Mouse (Mus musculus): ENCODE data around the gene Nfic. TPM values are rescaled to one million over a fixed set of nuclear protein-coding genes. Genes with fewer than 3 reads are reported as not detected.
A peak's percentile ranks its signal among the peaks of the same experiment; 100 is the strongest.

Nfic gene
- total RNA-seq (2021) = 100 to 1,000 TPM; 262 to 320 TPM
- long read RNA-seq, experiment 1, full-length matches to known transcripts = 45 of 121 reads
- long read RNA-seq, experiment 1, partial matches to known transcripts = 9 of 121 reads
- long read RNA-seq, experiment 1, other reads (novel, unspliced or antisense) = 67 of 121 reads
- long read RNA-seq, experiment 2, full-length matches to known transcripts = 54 of 141 reads
- long read RNA-seq, experiment 2, partial matches to known transcripts = 12 of 141 reads
- long read RNA-seq, experiment 2, other reads (novel, unspliced or antisense) = 75 of 141 reads

DNA sequence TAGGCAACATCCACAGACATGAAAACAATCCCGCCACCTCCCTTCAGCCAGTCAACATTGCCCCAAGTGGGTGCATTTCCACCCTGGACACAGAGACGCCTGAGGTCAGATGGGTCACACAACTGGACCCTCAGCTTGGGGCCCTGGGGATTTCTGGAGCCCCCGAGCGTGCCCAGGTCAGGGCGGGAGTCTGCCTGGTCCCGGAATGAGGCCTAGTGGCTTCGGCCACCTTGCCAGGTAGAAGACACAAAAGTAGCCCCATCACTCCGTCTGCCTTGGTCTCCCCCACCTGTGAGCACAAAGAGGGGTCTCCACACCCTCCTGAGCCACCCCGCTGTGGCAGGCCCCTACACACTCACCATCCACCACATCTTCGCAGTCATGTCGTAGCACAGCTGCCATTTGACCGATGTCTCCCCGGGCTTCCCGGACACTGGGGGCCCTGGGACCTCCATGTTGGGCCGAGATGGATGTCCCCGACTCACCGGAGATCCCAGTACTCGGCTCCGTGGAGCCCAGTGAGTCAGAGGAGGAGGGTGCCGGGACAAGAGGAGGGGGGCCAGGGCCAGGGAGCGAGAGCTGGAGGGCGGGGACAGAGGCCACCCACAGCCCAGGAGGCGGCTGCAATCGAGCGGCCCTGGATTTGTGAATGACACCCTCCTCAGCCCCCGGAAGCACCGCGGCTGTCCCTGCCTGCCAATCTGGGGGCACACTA lies at the start of gene Nfic:
TSS of gene Nfic (minus strand) at position 455 of the 715 bp plus-strand sequence.
- intact Hi-C loops (cut with DNase I; ENCODE audit: low total_unique reads) = loop anchor here (10.0 kb wide), 1 partner anchor 171 kb away; no protein-coding TSS in a partner anchor
- peak; percentile 4 for DNase-seq

- DNase-seq = peak; percentile 83
- intact Hi-C loops (cut with DNase I; ENCODE audit: low total_unique reads) = loop anchor here (5.0 kb wide), 2 partner anchors 35 to 50 kb away; no protein-coding TSS in a partner anchor
These were observed 47.2 kb upstream of the Nfic start for GRCm38 (mm10) chr10:81502658-81503057.

DNA sequence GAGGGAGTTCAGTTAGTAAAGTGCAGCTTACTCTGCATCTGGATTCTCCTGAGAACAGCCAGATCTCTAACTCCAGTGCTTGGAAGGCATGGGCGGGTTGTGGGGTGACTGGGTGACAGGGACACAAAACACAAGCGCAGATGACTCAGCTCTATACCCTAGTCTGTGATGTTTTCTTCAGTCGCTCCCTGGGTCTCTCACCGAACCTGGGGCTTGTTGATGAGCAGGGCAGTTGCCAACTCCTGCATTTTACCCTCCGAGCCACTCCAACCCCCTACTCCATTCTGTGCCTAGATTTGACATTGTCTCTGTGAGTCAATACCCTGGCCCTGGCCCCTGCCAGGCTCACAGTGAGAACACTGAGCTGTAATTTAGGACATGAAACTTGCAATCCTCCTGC lies 46.4 kb upstream of the Nfic start:
- DNase-seq = no peak
- intact Hi-C loops (cut with DNase I; ENCODE audit: low total_unique reads) = loop anchor here (5.0 kb wide), 2 partner anchors 35 to 50 kb away; no protein-coding TSS in a partner anchor

DNA sequence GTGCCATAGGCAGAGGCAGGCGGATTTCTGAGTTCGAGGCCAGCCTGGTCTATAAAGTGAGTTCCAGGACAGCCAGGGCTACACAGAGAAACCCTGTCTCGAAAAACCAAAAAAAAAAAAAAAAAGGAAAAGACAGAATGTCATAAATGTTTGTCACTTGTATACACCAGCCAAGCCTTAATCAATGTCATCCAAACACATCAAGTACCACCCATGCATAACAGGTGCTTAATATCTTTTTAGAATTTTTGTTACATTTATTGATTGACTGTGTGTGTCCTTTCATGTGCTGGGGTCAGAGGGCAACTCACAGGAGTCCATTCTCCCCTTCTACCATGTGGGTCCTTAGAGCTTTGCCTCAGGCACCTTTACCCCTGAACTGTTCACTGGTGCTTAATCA lies 44.6 kb upstream of the Nfic start, which contains the start of gene S1pr4:
TSS of gene S1pr4 (minus strand) at position 101 of the 400 bp plus-strand sequence.
- no peak for DNase-seq
- intact Hi-C loops (cut with DNase I; ENCODE audit: low total_unique reads) = loop anchor here (5.0 kb wide), 2 partner anchors 37 to 52 kb away; no protein-coding TSS in a partner anchor

DNA sequence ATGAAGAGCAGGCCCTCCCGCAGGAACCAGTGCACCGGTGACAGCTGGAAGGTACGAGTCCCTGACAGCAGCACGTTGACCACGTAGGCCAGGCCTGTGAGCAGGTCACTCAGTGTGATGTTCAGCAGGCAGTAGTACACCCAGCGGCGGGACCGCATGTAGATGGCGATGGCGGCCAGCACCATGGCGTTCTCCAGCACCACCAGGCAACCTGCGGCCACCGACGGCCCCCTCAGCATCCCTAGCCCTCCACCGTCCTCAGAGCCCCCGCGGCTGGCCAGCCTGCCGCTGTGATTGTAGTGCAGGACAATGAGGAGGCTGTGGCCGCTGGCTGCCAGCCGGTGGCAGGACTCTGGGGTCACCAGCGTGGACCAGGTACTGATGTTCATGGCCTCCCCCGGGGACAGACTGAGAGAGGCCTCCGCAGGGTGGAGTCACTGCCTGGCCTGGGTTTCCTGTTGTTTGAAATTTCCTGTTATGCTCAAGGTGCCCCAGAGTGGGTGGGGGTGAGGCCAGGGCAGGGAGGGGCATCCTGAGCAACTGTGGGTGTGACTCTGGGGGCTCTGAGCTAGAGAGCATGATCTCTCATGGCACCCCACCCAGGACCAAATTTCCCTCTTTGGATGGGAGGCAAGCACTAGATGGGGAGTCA lies 43.9 kb upstream of the Nfic start:
- no peak for DNase-seq

GRCm38 (mm10) chr10:81498316-81499249 lies 43.1 kb upstream of the Nfic start:
- intact Hi-C loops (cut with DNase I; ENCODE audit: low total_unique reads) = no loop called here
- no peak for DNase-seq

More for the DNA sequence above, 43.9 kb upstream of the Nfic start:
- intact Hi-C loops (cut with DNase I; ENCODE audit: low total_unique reads) = no loop called here

GRCm38 (mm10) chr10:81497401-81498270 lies 42.2 kb upstream of the Nfic start:
- intact Hi-C loops (cut with DNase I; ENCODE audit: low total_unique reads) = no loop called here
- DNase-seq = no peak

DNA sequence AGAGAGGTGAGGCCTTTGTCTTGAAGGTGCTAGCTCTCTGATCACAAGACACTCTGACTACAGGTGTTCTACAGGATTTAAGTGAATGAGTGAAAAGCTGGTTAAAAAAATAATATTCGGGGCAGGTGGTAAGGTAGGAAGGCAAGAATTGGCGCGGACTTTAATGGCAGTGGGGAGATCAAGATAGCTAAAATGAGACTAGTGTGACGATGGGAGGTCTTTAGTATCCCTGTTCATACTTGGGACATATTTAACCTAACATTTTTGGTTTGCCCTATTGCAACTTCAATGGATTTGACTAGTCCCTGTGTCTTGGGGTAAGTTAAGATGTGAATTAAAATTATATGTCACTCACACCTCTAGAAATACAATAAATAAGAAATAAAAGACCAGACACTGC lies 41.5 kb upstream of the Nfic start:
- no peak for DNase-seq
- intact Hi-C loops (cut with DNase I; ENCODE audit: low total_unique reads) = no loop called here

- peak; percentile 98 for DNase-seq
- intact Hi-C loops (cut with DNase I; ENCODE audit: low total_unique reads) = no loop called here
These were observed 40.9 kb upstream of the Nfic start, which contains the start of gene Ncln for GRCm38 (mm10) chr10:81496264-81496901. Ncln (minus strand) TSS chr10:81496392.

DNA sequence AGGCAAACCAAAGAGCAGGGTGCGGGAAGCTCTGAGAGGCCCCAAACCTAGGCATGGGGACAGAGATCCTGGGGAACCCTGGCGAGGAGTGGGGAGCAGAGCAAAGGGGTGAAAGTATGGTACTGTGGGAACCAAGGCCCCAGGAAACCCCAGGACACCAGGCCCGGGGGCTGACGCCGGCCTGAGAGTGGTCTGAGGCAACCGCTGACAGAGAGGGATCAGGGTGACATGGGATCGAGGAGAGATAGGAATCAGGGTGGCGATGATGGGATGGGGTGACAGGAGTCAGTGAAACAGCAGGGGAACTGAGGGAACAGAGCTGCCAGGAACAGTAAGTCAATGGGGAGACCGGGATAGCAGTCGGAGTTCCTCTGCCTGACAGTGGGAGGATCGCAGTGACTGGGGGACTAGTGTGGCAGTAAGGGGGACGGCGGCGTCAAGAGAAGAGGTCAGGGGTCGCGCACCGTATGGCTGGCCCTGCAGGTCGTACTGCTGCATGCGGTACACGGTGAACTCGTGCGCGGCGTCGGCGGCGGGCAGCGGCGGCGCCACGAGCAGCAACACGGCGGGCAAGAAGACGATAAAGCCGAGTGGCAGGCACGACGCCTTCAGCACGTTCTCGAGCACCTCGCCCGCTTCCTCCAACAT lies 40.3 kb upstream of the Nfic start:
- DNase-seq = no peak
- intact Hi-C loops (cut with DNase I; ENCODE audit: low total_unique reads) = no loop called here

DNA sequence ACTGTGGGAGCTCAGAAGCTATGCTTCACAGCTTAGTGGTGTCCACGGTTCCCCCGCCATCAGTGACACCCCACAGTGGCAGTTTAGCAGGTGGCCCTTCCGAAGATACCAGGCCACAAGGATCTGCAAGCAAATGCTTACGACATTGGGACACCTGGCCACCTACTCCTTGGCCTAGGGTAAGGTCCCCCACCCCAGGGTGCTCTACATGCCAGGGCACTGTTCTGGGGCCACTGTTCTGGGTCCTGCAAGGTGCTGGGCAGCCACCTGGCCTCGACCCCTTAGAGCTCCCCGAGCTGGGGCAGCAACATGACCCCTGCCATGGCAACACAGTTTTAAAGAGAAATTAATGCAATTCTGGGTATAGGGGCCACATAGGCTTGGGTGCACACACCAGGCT lies 39.7 kb upstream of the Nfic start:
- intact Hi-C loops (cut with DNase I; ENCODE audit: low total_unique reads) = no loop called here
- no peak for DNase-seq

DNA sequence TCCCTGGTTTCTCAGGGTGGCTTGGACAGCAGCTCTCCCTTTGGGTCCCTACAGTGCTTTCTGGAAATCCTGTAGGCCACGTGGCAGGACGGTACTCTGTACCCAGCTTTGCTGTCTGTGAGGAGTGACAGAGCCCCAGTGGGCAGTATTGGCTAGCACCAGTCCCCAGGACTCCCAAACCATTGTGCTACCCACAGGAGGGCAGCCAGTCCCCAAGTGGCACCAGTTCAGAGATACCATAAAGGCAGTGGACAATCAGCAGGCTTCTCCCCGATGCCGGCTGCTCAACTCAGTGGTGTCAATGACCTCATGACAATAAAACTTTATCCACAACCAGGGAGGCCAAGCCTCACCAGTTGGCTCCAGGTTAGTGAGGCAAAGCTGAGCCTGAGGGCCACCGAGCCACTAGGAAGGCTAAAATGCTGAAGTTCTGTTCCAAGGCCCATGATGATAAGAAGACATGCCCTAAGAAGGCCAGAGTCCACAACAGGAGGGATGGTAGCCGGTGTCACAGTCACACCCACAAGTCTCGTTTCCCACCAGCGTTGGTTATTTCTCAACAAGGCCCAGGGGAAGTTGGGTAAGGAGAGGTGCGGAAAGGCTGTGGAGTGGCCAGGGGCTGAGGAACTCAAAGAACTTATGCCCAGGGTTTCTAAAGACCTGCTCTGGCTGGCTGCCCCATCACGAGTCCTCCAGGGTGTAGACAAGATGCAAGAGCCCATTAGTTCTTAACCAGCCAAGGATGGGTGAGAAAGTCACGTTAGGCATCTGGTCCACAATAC lies 39.0 kb upstream of the Nfic start:
- no peak for DNase-seq
- intact Hi-C loops (cut with DNase I; ENCODE audit: low total_unique reads) = no loop called here

- no peak for DNase-seq
- intact Hi-C loops (cut with DNase I; ENCODE audit: low total_unique reads) = no loop called here
These were observed 38.3 kb upstream of the Nfic start for GRCm38 (mm10) chr10:81493601-81494220.

DNA sequence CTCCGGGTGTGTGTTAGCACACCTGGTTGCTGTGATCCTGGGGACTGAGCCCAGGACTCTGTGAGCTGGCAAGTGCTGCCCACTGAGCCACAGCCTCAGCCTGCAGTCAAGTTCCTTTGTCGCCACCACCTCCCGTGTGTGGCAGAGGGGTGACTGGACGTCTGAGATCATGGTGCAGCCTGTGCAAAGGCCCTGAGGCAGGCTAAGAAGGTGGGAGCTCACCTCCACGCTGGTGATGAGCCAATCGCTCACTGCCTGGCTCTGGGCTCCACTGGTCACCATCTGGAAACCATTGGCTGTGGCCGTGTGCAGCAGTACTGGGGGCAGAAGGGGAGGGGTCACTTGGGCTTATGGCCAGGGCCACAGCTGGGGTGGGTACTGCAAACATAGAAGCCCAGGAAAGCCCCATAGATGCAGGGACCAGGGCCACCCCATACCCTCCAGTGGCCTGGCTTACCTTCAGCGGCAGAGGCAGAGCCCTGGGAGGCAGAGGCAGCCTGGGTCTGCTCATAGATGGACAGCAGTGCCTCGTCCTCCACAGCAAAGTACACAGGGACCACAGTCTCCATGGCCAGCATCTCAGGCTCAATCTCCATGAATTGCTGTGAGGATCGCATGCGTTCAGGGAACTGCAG lies 37.3 kb upstream of the Nfic start:
- no peak for DNase-seq
- intact Hi-C loops (cut with DNase I; ENCODE audit: low total_unique reads) = no loop called here

- no peak for DNase-seq
- intact Hi-C loops (cut with DNase I; ENCODE audit: low total_unique reads) = no loop called here
These were observed 35.6 kb upstream of the Nfic start for GRCm38 (mm10) chr10:81491018-81491417.

DNA sequence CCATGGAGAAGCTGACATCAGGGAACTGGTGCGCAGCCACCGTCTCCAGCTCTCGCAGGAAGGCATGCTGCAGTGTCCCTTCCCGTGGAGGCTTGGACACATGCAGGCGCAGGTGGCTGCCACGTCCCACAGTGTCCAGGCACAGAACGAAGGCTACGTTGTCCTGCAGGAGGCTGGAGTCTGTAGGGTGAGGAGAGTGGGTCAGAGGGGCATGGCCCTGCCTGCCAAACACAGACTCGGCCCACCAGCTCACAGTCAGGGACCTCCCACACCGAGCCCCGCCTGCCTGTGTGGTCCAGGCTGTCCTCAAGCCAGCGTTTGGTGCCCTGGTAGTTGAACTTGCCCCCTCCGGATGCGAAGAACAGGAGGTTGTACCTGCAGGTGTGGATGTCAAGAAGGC lies 34.5 kb upstream of the Nfic start:
- intact Hi-C loops (cut with DNase I; ENCODE audit: low total_unique reads) = no loop called here
- DNase-seq = no peak

Measured in gastrocnemius, postnatal 14 days (tissue).